Mouse (Mus musculus): Measurements from ENCODE around the gene Fntb.
"Not testable (repeated sequence)": the region's sequence is repeated elsewhere in the genome, so short reads cannot be mapped to it uniquely, and the experiment has no call there.

Fntb gene

DNA sequence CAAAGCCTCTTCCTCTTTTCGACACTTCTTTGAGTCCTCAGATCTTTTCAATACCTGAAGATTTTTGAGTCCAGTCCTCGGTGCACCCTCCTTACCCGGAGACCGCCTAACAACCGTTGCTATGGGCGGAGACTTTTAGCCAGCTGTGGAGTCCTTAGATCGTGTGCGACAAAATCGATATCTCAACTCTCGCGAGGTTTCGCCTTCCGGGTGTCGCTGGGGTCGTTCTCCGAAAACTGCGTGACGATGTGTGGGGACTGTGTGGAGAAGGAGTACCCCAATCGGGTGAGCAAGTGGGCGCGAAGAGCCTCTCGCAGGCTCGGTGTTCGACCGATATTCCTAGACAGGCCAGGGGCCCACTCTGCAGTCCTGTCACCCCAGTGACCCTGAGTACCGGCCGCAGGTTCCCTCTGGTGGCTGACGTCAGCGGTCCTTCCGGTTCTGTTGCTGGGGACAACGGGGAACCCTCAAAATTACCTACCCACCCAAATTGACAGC is at the start of gene Fntb, which contains the start of gene Churc1:
TSS of gene Fntb (plus strand) at position 236 of the 498 bp plus-strand sequence.
TSS of gene Churc1 (plus strand) at position 185 of the 498 bp plus-strand sequence.
- DNase-seq = peak; percentile 97

GRCm38 (mm10) chr12:76718384-76718783 is 47.0 kb upstream of the Fntb start:
- DNase-seq = no peak

DNA sequence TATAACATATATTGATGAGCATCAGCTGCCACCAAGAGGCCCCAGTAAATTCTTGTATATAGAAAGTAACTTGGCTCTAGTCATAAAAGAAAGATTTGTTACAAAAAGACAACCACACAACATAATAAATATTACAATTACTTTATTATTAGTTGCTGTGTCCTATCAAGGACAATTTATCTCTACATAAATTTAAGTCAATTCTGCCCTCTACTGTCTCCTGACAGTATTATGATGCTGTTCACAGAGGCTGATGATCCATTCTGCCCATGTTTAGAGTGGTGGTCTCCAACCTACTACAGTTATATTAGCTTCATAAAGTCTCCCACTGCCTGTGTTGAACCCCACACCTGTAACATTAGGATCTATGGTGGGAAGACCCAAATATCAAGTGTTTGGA is 44.8 kb upstream of the Fntb start:
- no peak for DNase-seq

GRCm38 (mm10) chr12:76722026-76722425 is 43.4 kb upstream of the Fntb start:
- DNase-seq = no peak

DNA sequence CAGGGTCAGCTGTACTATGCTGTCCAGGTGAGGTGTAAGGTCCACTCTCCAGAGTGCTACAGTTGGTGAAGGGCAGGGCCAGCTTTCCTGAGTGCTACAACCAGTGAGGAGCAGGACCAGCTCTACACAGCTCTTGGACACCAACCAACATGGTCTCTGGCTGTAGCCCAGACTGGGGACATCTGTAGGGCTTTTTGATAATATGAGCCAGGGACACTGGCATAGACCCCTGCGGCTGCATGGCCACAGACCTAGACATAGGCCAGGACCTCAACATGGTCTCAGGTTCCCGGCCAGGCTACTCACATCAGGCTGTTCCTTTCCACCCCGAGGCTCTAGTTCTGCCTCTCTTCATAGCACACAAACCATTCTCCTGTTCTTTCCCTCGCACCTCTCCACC is 37.4 kb upstream of the Fntb start:
- no peak for DNase-seq

- no peak for DNase-seq
Measured at GRCm38 (mm10) chr12:76750866-76751459, 14.4 kb upstream of the Fntb start.

- DNase-seq = peak; percentile 28
Measured at GRCm38 (mm10) chr12:76752652-76753318, 12.6 kb upstream of the Fntb start.

DNA sequence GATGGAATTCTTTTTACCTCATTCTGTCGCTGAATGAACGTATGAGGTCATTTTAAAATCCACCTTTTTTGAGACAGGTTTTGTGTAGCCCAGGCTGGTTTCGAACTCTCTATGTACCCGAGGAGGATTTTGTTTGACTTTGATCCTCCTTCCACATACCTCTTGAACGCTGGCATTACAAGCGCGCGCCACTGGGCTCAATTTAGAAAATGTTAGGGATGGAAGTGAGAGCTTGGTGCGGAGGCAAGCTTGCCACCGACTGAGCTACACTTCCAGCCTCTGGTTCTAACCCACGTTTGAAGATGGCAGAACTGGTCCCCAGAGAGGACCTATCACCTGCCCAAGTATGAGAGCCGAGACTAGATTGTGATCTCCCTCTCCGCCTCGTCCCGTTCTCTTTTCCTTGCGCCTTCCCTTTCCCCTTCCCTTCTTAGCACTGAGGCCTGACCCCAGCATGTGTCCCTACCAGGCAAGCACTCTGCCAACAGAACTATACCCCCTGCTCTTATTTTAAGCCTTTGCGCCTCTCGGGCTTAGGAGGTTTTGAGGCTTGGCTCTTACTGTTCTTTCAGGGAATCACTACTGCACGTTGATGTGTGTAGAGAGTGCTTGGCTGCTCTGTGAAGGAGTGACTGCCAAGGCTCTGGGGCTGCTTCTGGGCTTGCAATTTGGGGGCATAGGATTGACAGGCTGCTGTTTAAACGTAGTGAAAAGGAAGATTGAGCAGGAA is 677 bp downstream of the Fntb start:
- DNase-seq = peak; percentile 15

DNA sequence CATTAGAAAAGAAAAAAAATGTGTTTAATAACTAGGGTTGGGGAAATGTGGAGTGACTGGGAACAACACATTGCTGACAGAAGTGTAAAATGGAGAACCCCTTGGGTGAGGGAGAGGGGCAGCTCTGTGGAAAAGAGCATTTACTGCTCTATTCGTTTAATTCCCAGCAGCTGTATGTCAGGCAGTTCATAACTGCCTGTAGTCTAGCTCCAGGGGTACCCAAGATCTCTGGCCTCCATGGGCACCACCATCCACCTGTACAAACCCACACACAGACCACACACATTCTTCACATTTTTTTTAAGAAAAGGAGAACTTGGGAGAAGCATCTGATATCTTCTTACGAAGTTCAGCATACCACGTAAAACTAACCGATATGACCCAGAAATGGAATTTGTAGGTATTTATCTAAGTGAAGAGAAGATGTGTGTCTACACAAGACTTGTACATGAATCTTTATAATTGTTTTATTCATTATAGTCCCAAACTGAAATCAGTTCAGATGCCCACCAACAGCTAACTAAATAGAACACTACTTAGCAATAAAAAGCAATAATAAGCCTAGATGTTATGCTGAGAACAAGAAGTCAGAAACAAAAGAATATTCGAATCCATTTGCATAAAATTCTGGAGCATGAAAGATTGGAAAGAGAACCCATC is 5.6 kb downstream of the Fntb start:
- no peak for DNase-seq

GRCm38 (mm10) chr12:76771540-76771939 is 6.2 kb downstream of the Fntb start:
- DNase-seq = no peak

DNA sequence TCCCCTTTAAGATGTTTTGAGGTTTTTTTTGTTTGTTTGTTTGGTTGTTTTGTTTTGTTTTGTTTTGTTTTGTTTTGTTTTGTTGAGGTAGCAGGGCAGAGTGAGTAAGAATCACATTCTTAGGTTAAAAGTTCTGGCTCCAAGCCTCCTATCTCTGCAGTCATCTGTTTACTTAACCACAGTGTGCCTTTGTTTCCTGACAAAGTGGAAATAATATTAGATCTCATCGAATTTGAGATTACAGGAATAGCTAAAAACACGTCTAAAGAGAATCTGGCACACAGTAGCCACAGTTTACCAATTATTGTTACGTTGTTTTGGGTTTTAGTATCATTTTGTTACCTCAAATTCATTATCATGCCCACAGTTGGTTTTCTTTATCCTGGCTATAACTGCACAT is 9.3 kb downstream of the Fntb start:
- DNase-seq = no peak

DNA sequence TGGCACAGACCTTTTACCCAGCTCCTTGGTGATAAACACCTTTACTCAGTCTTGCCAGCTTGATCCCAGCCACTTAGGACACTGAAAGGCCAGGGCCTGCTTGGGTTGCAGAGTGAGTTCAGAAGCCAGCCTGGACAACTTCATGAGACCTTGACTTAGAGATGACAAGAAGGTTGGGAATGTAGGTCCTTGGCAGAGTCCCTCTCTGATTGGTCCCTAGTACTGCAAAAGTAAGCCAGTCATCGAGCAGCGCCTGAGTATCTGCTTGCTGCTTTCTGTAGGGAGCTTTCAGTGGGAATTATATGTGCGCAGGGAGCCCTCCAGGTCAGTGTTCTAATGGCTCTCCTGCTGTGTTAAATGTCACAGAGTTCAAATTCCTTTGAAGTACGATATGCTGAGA is 9.7 kb downstream of the Fntb start:
- no peak for DNase-seq

GRCm38 (mm10) chr12:76776898-76777297 is 11.5 kb downstream of the Fntb start:
- DNase-seq = no peak

GRCm38 (mm10) chr12:76777845-76778244 is 12.5 kb downstream of the Fntb start:
- no peak for DNase-seq

DNA sequence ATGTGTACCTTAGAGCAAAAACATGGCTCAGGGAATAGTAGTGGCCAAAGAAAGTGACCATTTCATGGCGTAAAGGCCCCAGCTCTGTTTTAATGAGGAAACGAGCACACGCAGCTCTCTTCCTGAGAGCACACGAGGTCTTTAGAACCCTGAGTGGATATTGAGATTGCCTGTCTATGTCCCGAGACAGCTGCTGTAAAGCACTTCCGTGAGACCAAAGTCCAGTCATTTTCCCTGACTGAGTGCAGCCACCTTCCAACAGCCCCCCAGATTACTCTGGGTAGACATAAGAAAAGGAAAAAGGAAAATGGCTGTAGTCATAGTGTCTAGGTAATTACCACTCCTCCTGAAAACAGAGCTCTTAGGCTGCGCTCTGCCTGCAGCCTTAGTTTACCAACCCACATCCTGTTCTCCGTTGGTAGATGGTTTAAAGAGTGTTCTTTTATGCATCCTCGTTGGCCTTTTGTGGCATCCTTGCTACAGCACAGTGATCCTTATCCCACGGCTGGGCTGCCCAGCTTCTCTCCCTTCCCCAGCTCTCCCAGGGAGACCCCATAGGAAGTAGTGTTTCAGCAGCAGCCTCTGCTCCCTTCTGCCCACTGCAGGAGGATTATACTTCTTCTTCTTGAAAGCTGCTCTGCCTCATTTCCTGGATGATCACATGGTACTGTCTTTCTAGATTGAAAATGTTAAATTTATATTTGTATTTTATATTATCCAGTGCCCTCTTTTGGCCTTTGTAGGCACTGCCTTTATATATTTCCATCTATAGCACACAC is 13.1 kb downstream of the Fntb start:
- DNase-seq = no peak

GRCm38 (mm10) chr12:76779951-76780350 is 14.6 kb downstream of the Fntb start:
- no peak for DNase-seq

DNA sequence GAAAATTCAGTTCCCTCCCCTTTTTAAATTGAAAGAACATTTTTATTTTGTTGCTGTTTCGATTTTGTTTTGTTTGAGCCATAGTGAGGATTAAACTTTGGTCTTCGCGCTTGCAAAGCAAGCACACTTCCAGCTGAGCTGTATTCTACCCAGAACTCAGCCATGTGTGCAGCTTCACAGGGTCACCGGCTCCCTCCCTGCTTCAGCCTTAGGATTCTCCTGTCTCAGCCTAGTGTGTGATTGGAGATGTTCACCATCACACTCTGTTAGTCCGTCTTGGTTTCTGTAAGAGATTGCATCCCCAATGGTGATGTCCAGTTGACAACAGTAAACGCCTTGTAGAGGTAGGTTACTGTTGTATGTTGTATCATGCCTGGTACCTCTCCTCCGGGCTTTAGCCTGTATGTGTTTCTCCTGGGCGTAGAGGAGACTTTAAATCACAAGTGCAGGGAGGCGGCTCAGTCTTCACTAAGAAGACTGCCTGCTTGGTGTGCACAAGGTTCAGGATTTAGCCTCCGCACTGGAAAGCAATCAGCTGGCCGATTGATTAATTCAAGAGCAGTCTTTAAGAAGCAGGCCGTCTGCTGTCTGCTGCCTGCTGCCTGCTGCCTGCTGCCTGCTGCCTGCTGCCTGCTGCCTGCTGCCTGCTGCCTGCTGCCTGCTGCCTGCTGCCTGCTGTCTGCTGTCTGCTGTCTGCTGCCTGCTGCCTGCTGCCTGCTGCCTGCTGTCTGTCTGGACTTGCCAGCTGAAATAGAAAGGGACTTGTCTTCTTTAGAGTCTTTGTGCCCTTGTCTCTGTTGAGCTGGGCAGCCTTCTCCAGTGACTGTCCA is 15.5 kb downstream of the Fntb start:
- no peak for DNase-seq

DNA sequence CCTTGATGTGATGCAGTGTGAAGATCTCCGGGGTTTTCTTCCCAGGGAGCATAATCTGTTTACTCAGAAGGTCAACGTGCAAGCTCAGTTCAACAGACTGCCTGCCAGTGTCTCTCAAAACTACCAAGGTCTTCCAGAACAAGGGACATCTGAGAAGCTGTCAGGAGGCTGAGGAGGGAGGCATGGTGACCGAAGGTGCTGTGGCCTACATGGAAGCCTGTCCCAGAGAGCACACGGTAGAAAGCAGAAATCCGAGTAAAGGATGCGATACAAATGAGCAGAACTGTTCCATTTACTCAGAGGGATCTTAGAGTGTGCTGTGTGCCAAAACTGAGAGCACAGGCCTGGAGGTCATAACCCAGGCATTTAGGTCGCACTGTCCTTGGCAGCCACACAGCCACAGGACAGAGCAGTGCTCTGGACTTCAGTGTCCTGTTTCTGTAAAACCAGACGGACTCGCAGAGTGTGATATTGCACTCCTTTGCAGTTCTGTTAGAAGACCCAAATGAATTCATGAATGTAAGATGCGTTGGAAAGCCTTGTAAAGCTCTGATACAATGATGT is 18.7 kb downstream of the Fntb start:
- no peak for DNase-seq

DNA sequence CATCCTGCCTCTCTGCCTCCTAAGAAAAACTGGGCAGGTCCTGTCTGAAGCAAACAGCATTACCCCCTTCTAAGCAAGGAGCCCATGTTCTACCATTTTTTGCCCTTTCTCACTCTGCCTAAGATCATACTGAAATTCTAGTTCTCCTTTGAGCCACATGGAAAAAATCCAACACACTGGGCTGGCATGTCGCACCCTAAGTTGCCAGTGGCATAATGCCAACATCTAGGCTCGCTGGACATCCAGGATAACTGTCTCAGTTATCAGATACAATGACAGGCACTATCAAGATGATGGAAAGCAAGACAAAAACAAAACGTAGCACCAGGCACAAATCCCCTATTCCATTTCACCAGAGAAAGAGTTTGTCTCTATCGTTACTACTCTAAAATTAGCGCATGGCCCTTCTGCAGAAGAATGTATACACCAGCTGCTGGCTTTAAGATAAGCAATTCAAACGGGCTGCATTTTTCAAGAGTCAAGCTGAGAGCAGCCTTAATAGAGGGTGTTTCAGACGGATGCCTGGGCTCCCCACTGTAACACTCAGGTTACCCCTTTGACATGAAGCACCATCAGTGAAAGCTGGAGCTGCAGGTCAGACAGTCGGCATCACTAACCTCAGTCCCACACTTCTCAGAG is 25.2 kb downstream of the Fntb start:
- no peak for DNase-seq

- DNase-seq = not testable (repeated sequence)
Measured at GRCm38 (mm10) chr12:76792540-76792939, 27.2 kb downstream of the Fntb start.

DNA sequence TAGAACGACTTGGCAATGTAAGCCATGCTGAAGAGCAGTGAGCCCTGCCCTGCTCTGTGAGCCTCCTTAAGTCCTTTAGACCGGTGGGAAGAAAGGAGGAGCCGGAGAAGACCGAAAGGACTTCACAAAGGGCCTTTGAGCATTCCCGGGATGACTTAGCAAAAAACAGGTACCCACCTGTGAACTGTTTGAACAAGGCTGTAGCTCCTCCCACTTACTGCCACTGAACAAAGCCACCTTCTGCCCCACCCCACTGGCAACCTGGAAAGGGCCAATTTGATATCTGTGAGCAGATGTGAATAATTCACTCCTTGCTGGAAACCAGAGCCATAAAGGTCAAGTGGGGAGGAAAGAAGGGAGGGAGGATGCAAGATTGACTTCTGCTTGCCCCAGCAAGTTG is 30.0 kb downstream of the Fntb start, which contains the start of gene Gpx2:
TSS of gene Gpx2 (minus strand) at position 205 of the 400 bp plus-strand sequence.
- DNase-seq = no peak

Measured in liver (tissue).